Mouse (Mus musculus) testis, postnatal 14 days (tissue): ENCODE data around the gene Cby3.
A peak's percentile ranks its signal among the peaks of the same experiment; 100 is the strongest.
"Not testable (repeated sequence)": the region's sequence is repeated elsewhere in the genome, so short reads cannot be mapped to it uniquely, and the experiment has no call there.

ENCODE experiments used
- DNase-seq: peaks from one replicate; pipeline ENCODE4 v3.0.0; 2021; ENCODE audit warnings: low spot score

Cby3 gene

DNA sequence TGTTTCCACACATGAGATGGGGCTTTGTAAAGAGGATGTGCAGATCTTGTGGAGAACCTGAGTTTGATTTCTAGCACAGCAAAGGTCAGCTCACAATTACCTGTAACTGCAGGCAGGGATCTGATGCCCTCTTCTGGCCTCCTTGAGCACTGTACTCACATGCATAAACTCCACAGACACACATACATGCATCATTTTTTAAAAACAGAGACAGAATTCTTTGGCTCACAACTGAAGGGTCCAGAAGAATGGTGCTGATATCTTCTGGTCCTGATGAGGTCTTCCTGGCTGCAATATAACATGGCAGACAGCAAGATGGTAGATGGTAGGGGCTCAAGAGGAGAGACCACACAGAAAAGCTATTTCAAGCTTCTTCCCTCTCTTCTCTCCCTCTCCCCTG, at the start of gene Cby3:
TSS of gene Cby3 (plus strand) at position 301 of the 400 bp plus-strand sequence.
- DNase-seq = no peak

DNA sequence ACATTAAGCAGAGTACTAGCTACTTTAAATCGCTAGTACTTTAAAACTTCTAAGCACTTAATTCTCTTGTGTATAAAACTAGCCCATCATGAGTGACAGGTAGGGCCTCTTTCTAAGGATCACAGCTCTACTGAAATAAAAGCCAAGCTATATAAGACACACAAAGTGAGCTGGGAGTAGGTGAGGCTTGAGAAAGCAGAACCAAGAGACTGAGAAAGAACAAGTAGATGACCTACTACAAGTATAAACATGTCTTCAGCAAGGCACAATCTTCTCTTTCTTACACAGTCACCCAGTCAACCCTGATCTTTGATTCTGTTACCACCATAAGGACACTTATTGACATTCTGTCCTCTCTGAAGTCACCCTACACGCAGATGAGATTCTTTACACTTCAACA, 41.5 kb upstream of the Cby3 start:
- DNase-seq = no peak

DNA sequence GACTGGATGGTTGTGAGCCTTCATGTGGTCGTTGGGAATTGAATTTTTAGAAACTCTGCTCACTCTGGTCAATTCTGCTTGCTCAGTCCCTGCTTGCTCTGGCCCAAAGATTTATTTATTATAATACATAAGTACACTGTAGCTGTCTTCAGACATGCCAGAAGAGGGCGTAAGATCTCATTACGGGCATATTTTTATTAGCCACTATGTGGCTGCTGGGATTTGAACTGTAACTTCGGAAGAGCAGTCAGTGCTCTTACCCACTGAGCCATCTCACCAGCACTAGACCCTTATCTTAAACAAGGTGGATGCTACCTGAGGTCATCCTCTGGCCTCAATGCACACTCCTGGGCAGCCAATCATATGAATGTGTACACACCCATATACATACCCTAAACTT, 34.9 kb upstream of the Cby3 start:
- not testable (repeated sequence) for DNase-seq

DNA sequence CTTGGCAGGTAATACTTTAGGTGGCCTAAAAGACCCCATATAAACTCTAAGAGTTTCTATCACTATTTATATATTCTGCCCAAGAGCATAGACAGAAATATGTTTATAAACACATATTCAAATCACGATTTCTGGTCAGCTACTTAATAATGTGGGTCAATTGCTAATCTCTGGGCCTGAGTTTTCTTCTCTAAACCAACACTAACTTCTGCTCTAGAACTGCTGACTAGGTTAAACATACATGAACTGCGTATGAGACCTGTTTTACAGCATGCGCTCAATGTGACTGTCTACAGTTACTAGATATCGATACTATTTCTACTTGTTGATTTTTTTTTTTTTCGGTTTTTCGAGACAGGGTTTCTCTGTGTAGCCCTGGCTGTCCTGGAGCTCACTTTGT, 33.0 kb upstream of the Cby3 start:
- DNase-seq = no peak

DNA sequence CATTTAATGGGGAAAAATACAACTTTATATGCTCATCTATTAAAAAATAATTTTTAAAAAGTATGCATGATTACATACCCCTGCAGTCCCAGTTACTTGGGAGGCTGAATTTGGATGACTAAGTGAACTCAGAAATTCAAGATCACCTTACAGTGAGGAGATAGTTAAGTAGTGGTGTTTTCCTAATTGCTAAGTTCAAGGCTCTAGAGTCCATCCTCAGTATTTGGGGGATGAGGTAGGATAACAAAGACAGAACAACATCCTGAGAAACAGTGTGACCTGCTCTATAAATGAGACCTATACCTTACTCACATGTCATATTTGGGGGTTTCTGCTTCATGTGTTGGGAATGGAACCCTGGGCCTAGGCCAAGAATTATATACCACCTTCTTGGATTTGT, 31.9 kb upstream of the Cby3 start:
- DNase-seq = no peak

DNA sequence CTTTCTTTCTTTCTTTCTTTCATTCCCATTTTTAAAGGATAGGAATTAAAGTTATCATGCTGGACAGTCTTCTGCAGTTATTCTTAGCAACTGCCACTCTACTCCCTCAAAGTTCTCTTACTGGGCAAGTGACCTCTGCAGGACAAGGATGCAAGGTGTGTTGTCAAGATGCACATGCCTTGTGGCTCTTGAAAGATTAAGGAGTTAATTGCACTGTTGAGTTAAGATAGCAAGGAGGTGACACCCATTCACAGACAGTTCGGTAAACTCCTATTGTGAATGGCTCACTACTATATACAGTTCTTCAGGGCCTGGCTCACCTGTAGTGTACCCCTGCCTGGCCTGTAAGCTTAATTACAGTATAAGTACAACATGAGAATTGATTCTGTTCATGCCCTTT, 30.4 kb upstream of the Cby3 start:
- no peak for DNase-seq

DNA sequence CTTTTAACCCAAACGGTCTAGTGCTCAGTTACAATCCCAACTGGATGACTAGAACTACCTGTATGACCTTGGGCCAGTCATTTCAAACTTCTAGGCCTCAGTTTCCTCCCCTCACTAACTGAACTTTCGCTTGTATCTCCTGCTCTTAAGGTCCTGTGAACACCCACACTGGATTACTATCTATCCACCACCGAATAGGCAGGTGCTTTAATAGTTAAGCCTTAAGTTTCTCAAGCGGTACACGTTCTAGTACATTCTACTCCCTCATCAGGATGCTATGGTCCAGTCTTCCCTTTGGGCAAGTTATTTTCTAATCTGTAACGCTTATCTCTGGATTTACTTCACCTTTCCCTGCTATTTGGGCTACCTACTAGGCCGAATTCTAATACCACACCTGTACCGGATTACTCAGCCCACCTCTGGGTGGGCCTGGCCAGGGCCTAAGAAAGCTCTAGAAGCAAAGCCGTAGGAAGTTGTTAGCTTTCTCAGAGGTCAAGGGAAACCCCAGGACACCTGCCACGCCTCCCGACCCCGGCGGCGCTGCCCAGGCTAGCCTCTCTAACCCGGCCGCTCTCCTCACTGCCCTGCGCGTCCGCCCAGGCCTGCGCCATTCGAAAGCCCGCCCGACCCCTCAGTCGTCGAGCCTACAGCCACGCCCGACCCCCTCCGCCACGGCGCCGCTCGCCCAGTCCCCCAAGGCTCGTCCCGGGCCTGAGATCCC, 29.4 kb upstream of the Cby3 start:
- no peak for DNase-seq

DNA sequence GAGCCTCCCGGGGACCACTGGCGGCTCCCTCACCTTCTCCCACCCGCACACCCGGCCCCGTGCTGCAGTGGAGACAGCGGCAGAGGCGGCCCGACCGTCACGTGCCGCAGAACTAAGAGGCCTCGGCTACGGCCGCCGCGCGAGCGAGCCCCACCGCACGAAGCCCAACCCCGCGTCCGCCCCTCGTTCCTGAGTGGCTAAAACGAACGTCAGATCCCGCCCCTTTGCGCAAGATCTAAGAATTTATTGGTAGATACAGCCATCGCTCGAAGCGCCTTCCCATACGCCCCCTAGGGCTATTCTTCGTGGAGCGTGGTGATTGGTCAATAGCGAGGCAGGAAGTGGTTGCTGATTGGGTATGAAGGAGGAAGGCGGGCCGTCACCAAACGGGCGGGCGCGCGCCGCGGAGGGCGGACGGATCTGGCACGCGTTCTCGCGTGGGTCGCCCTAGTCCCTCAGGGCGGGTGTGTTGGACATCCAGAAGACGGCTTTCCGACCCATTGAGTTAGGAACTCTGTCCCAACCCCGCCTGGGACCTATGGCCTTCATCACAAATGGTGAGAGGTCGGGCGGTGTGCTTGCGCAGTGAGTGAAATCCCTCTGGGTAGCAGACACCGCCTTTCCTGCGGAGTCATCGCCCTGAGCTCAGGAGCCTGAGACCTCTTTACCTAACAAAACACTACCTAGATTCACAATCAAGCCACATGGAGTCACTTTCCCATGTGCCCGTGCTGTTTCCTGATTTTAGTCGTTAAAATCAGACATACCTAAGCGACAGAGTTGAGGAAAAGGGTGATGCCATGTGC, 28.6 kb upstream of the Cby3 start, which contains the start of gene Canx:
TSS of gene Canx (minus strand) at position 178 of the 806 bp plus-strand sequence.
- DNase-seq = peak; percentile 99

DNA sequence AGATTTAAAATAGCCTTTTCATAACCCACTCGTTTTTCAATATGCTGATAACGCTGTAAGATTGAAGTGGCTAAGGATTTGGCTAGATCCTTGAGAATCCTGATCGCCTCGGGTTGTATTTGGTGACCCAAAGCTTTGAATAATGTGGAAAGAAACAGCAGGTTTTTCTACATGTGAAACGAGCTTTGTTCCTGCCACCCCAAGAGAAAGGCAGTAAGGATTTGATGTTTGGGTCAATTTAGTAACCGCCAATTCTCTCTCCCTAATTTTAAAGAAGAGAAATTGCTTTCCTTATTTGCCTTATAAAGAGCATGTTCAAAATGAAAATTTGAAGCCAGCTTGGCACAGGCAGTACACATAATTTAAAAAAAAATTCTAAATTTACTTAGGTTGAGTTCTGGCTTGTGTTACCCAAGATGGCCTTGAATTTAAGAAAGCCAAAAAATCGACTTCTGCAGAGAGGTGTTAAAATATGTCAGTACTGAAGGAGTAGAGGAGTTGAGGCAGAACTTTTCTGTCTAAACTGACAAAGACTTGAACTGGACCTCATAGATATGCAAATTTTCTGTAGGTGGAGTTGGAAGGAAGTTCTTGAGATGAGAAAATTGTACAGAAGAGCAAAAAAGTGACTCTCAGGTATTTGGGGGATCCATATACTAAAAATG, 27.8 kb upstream of the Cby3 start:
- DNase-seq = no peak

DNA sequence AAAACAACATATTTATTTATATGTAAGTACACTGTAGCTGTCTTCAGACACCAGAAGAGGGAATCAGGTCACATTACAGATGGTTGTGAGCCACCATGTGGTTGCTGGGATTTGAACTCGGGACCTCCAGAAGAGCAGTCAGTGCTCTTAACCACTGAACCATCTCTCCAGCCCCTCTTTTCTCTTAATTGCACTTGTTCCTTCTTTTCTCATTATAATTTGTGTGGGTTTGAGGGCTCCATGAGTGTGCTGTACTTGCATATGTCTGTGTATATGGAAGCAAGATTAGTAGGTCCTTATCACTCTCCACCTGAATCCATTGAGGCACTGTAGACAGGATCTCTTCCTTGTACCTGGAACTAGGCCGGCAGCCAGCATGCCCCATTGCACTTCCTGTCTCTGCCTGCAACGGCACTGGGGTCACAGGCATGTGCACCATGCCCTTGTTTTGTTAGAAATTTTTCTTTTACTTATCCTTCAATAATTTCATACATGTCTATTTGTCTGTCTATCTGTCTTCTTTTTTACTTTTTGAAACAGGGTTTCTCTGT, 26.1 kb upstream of the Cby3 start:
- no peak for DNase-seq

DNA sequence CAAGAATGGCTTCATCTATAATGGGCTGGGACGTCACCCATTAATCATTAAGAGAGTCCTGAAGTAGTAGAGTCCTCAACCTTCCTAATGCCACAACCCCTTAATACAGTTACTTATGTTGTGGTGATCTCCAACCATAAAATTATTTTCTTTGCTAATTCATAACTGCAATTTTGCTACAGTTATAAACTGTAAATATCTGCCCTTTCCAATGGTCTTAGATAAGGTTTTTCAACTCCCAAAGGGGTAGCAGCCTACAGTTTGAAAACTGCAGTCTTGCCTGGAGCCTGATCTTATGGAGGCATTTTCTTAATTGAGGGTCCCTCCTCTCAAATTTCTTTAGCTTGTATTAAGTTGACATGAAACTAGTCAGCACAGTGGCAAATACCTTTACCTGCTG, 24.9 kb upstream of the Cby3 start:
- no peak for DNase-seq

DNA sequence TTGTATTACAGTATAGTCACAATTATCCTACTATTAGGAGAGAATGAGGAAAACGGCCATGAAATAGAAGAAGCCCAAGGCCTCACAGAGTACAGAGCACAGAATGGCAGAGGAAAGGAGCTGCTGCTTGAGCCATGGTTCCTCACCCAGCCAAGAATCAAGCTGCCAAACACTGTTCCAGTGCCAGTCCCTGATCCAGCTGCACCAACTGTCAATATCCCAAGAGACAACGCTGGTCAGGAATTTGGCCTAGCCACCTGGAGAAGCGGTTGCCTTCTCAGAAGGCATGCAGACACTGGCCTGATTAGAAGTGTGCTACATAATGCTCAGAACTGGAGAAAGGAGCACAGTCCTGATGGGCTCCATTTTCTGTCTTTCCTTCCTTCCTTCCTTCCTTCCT, 21.1 kb upstream of the Cby3 start:
- DNase-seq = no peak

DNA sequence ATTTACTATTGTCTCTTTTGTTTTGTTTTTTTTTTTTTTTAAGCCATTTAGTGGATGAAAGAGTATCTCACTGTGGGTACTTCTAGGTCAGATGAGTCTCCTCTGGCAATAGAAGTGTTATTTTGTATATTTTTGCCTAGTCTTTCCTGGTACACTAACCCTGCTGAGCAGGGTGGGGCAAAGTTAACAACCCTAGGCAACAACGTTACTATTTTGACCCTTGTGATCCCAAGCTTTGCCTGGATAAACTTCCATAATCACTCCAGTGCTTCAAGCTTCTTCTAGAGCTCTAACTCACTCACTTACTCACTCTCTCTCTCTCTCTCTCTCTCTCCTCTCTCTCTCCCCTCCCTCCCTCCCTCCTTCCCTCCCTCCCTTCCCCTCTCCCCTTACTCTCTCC, 18.1 kb upstream of the Cby3 start:
- peak; percentile 39 for DNase-seq

DNA sequence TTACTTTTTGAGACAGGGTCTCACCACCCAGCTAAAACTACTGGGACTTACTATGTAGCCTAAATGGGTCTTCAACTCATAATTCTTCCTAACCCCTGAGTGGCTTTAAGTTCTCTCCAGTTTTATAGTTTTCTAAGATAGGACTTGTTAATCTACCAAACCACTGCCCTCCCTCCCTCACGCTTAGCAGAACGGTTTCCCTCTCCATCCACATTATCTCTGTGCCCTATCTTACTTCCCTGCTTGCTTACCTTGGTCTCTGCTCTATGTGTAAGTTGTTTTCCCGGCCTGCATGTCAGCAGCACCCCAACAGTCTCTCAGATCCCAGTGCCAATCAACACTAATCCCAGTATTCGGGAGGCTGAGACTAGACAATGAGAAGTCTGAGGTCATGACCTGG, 17.4 kb upstream of the Cby3 start:
- DNase-seq = no peak

DNA sequence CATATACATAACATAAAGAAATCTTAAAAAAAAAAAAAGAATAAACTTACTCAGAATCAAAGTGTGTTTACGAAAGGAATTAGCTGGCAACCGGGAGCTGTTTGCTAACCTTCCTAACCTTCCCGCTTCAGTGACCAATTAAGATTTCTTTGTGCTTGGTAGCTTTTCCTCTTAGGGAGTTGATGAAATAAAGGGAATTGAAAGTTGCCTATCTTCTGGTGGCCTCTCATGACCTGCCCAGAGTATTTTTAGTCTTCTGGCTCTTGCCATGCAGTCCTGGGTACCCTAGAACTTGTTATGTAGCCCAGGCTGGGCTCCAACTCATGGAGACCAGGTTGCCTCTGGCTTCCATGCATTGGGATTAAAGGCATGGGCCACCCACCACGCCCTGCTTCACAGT, 8.8 kb upstream of the Cby3 start:
- no peak for DNase-seq

DNA sequence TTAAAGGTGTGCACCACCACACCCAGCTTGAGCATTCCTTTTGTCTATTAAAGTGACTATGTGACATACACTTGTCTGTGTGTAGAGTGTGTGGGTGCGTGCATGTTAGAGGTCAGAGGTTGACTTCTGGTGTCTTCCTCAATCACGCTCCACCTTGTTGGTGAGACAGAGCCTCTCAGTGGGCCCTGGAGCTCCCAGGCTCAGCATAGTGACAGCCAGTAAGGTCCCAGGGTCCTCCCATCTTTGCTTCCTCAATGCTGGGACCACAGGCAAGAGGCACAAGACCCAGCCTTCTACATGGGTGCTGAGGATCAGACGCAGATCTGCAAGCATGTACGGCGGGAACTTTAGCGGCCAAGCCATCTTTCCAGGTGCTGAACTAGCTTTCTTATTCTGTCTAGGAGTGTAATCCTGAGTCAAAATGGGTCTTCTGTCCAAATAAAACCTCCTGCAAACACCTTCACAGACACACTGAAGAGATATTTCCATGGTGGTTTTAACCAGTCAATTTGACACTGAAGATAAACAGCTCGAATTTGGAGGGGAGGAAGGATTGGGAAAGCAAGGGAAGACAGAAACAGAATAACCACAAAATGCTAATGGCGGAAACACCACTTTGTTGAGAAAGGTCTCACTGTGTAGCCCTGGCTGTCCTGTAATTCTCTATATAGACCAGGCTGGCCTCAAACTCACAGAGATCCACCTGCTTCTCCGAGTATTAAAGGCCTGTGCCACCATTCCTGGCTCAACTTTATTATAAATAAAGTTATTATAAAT, 7.8 kb upstream of the Cby3 start:
- DNase-seq = no peak

DNA sequence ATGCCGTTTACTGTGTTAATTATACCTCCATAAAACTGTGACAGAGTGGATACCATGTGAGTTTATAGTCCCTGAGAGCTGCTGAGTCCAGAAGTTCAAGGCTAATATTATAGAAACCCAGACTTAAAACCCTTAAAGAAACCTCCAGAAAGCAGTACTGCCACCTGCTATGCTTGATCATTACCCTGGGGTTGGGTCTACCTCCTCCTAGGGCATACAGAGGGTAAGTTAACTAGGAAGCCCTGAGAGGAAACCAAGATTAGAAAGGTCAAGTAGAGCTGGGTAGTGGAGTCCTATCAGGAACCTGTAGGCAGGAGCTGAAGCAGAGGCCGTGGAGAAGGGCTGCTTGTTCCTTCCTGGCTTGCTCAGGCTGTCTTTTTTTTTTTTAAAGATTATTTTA, 2.1 kb upstream of the Cby3 start:
- DNase-seq = no peak

DNA sequence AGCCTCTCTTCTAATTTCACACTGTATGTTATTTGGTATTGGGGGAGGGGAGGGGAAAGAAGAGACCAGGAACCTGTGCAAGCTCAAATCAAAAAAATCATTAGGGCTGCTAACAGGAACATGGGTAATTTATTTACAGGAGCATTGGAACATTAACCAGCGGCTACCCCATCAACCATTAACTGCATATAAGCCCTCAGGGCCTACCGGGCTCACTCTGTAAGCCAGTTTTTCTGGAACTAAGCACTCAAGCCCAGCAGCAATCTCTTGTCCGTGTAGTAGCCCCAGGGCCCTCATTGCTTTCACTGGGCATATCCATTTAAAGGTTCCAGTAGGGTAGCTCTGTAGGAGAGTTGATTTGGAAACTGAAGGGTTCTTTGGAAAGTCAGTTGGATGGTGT, 589 bp downstream of the Cby3 start:
- no peak for DNase-seq

DNA sequence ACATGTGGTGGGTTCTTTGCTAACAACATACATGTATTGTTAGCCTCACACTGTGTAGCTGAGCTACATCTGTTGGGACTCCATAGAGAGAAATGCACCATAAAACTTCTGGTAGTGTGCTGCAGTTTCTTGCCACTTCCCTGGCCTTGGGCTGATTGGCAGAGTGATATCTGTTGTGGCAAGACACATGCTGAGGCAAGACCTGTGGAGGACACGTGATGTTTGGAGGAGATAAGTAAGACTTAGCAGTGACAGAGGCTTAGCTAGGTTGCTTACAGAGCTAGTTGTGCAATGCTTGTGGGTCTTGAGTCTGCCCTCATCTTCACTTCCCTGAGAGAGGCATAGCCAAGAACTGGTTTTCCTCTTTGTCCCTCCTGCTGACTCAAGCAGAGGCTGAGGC, 1.1 kb downstream of the Cby3 start:
- no peak for DNase-seq

DNA sequence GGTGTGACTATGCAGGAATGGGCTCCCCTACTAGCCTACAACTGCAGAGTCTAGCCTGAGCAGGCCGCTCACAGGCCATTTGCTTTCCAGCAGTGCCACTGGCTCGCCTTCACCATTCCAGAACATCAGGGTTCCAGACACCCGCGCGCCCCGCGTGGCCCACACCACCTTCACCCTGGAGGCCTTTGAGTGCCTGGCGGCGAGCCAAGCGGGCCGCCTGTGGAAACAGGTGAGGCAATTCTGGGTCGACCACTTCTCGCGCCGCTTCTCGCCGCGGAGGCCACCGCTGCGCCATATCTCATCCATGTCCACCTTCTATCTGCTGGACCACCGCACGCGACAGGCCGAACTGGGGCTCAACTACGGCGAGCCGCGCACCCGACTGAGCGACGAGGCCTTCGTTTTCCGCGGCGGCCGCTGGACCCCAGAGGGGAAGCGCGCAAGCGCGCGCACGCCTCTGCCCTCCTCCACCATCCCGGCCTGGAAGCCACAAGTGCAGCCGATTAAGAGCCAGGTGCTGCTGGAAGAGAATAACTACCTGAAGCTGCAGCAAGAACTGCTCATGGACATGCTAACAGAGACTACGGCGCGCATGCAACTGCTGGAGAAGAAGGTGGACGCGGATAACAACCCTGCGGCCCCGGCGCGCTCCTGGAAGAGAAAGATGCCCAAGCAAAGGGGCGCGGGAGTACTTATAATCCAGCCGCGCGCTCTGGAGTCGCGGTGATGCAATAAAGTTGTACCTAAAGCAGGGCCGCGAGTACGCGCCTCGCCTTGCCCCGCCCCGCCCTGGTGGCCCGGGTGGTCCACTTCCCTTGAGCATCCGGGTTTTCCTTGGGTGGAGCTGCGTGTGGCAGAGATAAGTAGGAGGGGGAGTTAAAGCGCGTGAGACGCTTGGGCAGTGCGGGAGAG, 4.9 kb downstream of the Cby3 start:
- peak; percentile 41 for DNase-seq

DNA sequence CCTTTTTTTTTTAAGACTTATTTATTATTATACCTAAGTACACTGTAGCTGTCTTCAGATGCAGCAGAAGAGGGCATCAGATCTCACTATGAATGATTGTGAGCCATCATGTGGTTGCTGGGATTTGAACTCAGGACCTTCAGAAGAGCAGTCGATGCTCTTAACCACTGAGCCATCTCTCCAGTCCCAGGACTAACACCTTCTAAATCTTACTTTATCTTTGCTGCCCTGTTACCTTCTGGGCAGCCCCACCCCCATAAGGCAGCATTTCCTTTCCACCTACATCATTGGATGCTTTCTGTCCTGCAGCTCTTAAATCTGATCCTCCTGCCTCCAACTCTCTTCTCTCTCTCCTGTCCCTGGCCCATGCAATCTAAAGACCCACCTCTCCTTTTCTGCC, 7.0 kb downstream of the Cby3 start:
- not testable (repeated sequence) for DNase-seq
